Mouse (Mus musculus): ENCODE results near the gene Gm20388. TPM values are rescaled to one million over a fixed set of nuclear protein-coding genes. Genes with fewer than 3 reads are reported as not detected.
A peak's percentile ranks its signal among the peaks of the same experiment; 100 is the strongest.

The Gm20388 gene
- total and polyA plus RNA-seq, 2 experiments from 2014 or later = 17.3 TPM; not detected in 1

DNA sequence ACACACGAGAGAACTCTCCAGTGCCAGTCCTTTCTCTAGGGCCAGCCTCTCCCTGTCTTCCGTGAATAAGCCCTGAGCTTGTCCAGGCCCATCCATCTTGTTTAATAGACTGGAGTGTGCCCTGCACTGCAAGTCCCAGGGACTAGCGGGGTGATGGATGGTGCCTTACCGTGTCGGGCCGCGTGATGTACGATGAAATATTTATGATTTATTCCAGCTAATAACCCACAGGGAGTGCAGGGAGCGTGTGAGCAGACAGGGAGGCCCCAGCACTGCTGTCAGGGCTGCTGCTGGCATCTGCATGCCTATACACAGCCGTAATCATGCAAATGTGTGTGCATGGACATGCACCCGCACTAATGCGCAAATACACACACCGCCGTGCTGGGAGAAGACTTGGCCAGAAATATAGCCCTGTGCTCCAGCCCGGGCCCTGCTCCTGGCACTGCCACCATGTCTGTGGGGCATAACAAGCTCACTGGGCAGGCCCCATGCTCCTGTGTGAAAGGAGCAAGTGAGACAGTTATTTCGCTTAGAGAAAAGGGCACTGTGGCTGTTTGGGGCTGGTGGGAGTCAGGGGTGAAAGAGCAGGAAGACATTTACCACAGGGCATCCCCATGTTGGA is 2901.3 kb downstream of the Gm20388 start:
- TF ChIP-seq CTCF (IDR thresholded peaks at IDR 0.05; ENCODE audit: low read depth) = no peak
- TF ChIP-seq EP300 (IDR thresholded peaks at IDR 0.05; ENCODE audit: low read depth) = no peak
- H3K9ac ChIP-seq (replicated peaks; ENCODE audit: low read depth, low read length) = no peak overlapping the region
- DNase-seq (ENCODE audit: low spot score) (no peak), ATAC-seq (ENCODE audit: insufficient read depth, low read depth) (no peak)
- H3K9me3 ChIP-seq (replicated peaks; ENCODE audit: control insufficient read depth, low read length) = no peaks in the 10 kb centered on the region
- H3K27me3 ChIP-seq (ENCODE audit: control insufficient read depth, insufficient read depth, low read length) = no peaks in the 10 kb centered on the region
- H3K27ac ChIP-seq (ENCODE audit: low read depth) = no peak overlapping the region
- H3K4me2 ChIP-seq (ENCODE audit: low read depth, low read length) = no peak overlapping the region
- H3K36me3 ChIP-seq (replicated peaks; ENCODE audit: control insufficient read depth, insufficient read depth, low read length) = peaks cover 22% of the 10 kb centered on the region
- no peaks in the 10 kb centered on the region for H3K4me1 ChIP-seq (ENCODE audit: control insufficient read depth, insufficient read depth)
- H3K4me3 ChIP-seq (ENCODE audit: low read depth, low read length) = no peak overlapping the region
- 90% methylated on average over 16 of the region's 16 CpGs for WGBS

DNA sequence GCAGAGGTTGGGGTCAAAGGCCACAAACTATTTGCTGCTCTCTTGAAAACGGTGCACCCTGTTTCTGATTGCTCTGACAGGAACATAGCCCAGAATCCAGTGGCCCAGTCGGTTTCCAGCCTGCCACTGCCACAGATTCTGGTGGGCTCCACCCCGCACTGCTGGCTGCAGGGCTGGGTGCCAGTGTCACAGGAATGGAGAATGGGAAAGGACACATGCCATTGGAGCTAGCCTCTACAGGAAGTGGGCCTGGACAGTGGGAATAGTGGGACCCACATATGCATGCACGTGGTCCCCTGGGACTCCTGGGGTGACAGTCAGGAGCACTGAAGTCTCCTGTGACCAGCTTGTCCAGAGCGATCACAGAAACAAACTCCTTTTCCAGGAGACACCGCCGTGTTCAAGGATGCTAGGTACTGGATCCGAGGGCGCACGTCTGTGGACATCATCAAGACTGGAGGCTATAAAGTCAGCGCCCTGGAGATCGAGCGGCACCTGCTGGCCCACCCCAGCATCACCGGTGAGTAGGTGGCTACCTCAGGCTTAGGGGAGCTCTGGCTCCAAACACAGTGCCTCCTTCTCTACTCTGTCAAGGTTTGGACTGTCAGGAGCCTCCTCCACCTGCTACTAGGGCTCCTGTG is 2902.1 kb downstream of the Gm20388 start:
- no peaks in the 10 kb centered on the region for H3K9me3 ChIP-seq (replicated peaks; ENCODE audit: control insufficient read depth, low read length)
- no peak for DNase-seq (ENCODE audit: low spot score)

GRCm38 (mm10) chr8:122814608-122815007 is 2904.0 kb downstream of the Gm20388 start:
- TF ChIP-seq EP300 (IDR thresholded peaks at IDR 0.05; ENCODE audit: low read depth) (no peak), CTCF (IDR thresholded peaks at IDR 0.05; ENCODE audit: low read depth) (no peak)
- H3K4me3 ChIP-seq (ENCODE audit: low read depth, low read length) = no peak overlapping the region
- DNase-seq (ENCODE audit: low spot score) = no peak
- H3K4me2 ChIP-seq (ENCODE audit: low read depth, low read length) = no peak overlapping the region
- no peak for ATAC-seq (ENCODE audit: insufficient read depth, low read depth)
- H3K36me3 ChIP-seq (replicated peaks; ENCODE audit: control insufficient read depth, insufficient read depth, low read length) = peaks cover 22% of the 10 kb centered on the region
- no peaks in the 10 kb centered on the region for H3K4me1 ChIP-seq (ENCODE audit: control insufficient read depth, insufficient read depth)
- H3K9ac ChIP-seq (replicated peaks; ENCODE audit: low read depth, low read length) = no peak overlapping the region
- H3K27me3 ChIP-seq (ENCODE audit: control insufficient read depth, insufficient read depth, low read length) = no peaks in the 10 kb centered on the region
- no peak overlapping the region for H3K27ac ChIP-seq (ENCODE audit: low read depth)
- H3K9me3 ChIP-seq (replicated peaks; ENCODE audit: control insufficient read depth, low read length) = no peaks in the 10 kb centered on the region
- 29% methylated on average over 7 of the region's 7 CpGs for WGBS

More for the DNA sequence above, 2902.1 kb downstream of the Gm20388 start:
- no peak overlapping the region for H3K27ac ChIP-seq (ENCODE audit: low read depth)
- TF ChIP-seq EP300 (IDR thresholded peaks at IDR 0.05; ENCODE audit: low read depth) = no peak
- peak; percentile 39 for TF ChIP-seq CTCF (IDR thresholded peaks at IDR 0.05; ENCODE audit: low read depth)
- ATAC-seq (ENCODE audit: insufficient read depth, low read depth) = no peak
- no peaks in the 10 kb centered on the region for H3K4me1 ChIP-seq (ENCODE audit: control insufficient read depth, insufficient read depth)
- no peak overlapping the region for H3K9ac ChIP-seq (replicated peaks; ENCODE audit: low read depth, low read length)
- no peak overlapping the region for H3K4me2 ChIP-seq (ENCODE audit: low read depth, low read length)
- no peaks in the 10 kb centered on the region for H3K27me3 ChIP-seq (ENCODE audit: control insufficient read depth, insufficient read depth, low read length)
- peaks cover 22% of the 10 kb centered on the region for H3K36me3 ChIP-seq (replicated peaks; ENCODE audit: control insufficient read depth, insufficient read depth, low read length)
- whole genome bisulfite sequencing = 65% methylated on average over 14 of the region's 14 CpGs
- no peak overlapping the region for H3K4me3 ChIP-seq (ENCODE audit: low read depth, low read length)

GRCm38 (mm10) chr8:122816965-122817364 is 2906.3 kb downstream of the Gm20388 start:
- H3K36me3 ChIP-seq (replicated peaks; ENCODE audit: control insufficient read depth, insufficient read depth, low read length) = peaks cover 15% of the 10 kb centered on the region
- TF ChIP-seq CTCF (IDR thresholded peaks at IDR 0.05; ENCODE audit: low read depth) (no peak), EP300 (IDR thresholded peaks at IDR 0.05; ENCODE audit: low read depth) (no peak)
- H3K27me3 ChIP-seq (ENCODE audit: control insufficient read depth, insufficient read depth, low read length) = no peaks in the 10 kb centered on the region
- WGBS = 89% methylated on average over 6 of the region's 6 CpGs
- H3K9ac ChIP-seq (replicated peaks; ENCODE audit: low read depth, low read length) = no peak overlapping the region
- no peak overlapping the region for H3K27ac ChIP-seq (ENCODE audit: low read depth)
- no peak for DNase-seq (ENCODE audit: low spot score)
- H3K4me2 ChIP-seq (ENCODE audit: low read depth, low read length) = no peak overlapping the region
- H3K4me3 ChIP-seq (ENCODE audit: low read depth, low read length) = no peak overlapping the region
- no peak for ATAC-seq (ENCODE audit: insufficient read depth, low read depth)
- no peaks in the 10 kb centered on the region for H3K9me3 ChIP-seq (replicated peaks; ENCODE audit: control insufficient read depth, low read length)
- no peaks in the 10 kb centered on the region for H3K4me1 ChIP-seq (ENCODE audit: control insufficient read depth, insufficient read depth)

DNA sequence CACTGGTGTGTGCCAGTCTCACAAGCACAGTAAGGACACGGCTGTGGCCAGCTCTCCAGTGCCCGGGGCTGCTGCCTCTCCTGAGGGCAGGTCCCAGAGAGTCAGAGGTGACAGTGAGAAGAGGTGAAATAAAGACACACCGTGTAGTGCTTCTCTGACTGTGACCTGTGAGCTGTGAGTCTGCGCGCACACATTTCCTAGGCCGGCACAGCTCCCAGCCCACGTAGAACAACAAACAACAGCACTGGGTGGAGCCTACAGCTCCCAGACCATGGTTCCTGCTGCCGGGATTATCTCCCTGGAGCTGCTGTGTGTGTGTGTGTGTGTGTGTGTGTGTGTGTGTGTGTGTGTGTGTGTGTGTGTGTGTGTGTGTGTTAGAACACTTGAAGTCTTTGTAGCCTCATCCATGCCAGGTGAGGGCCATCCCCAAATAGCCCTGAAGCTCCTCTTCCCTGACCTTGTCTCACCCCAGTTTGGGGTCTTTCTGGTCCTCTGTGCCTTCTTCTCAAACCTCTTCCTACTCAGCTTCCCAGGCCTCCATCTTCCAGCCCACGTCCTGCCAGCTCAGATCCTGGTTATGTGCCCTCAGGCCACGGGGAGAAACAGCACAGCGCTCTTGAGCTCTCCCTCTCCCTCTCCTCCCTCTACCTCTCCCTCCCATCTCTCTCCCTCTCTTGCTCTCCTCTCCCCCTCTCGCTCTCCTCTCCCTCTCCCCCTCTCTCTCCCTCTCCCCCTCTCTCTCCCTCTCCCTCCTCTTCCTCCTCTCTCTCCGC is 2907.3 kb downstream of the Gm20388 start:
- DNase-seq (ENCODE audit: low spot score) (no peak), ATAC-seq (ENCODE audit: insufficient read depth, low read depth) (no peak; the same call in 1 of the 2 replicates)
- no peaks in the 10 kb centered on the region for H3K9me3 ChIP-seq (replicated peaks; ENCODE audit: control insufficient read depth, low read length)
- H3K27ac ChIP-seq (ENCODE audit: low read depth) = no peak overlapping the region
- no peaks in the 10 kb centered on the region for H3K4me1 ChIP-seq (ENCODE audit: control insufficient read depth, insufficient read depth)
- 50% methylated on average over 13 of the region's 13 CpGs for WGBS
- H3K9ac ChIP-seq (replicated peaks; ENCODE audit: low read depth, low read length) = no peak overlapping the region
- H3K4me3 ChIP-seq (ENCODE audit: low read depth, low read length) = no peak overlapping the region
- H3K36me3 ChIP-seq (replicated peaks; ENCODE audit: control insufficient read depth, insufficient read depth, low read length) = peaks cover 15% of the 10 kb centered on the region
- TF ChIP-seq CTCF (IDR thresholded peaks at IDR 0.05; ENCODE audit: low read depth) = no peak
- no peak for TF ChIP-seq EP300 (IDR thresholded peaks at IDR 0.05; ENCODE audit: low read depth)
- no peak overlapping the region for H3K4me2 ChIP-seq (ENCODE audit: low read depth, low read length)
- no peaks in the 10 kb centered on the region for H3K27me3 ChIP-seq (ENCODE audit: control insufficient read depth, insufficient read depth, low read length)
